Mouse (Mus musculus): ENCODE measurements around the gene Slc10a7.

Gene Slc10a7

GRCm38 (mm10) chr8:78667399-78667798 lies 158.3 kb downstream of the Slc10a7 start:
- DNase-seq (ENCODE audit: low read depth, low spot score): no peak

- DNase-seq (ENCODE audit: low read depth, low spot score): no peak
Observed at GRCm38 (mm10) chr8:78668206-78668605, 159.1 kb downstream of the Slc10a7 start.

- DNase-seq (ENCODE audit: low read depth, low spot score): no peak
Observed at GRCm38 (mm10) chr8:78670241-78670640, 161.1 kb downstream of the Slc10a7 start.

GRCm38 (mm10) chr8:78678541-78679219 lies 169.5 kb downstream of the Slc10a7 start:
- no peak for DNase-seq (ENCODE audit: low read depth, low spot score)

- peak; percentile 36 for DNase-seq (ENCODE audit: low read depth, low spot score)
Observed at GRCm38 (mm10) chr8:78690795-78691194, 181.6 kb downstream of the Slc10a7 start.

GRCm38 (mm10) chr8:78698331-78698741 lies 189.2 kb downstream of the Slc10a7 start:
- DNase-seq (ENCODE audit: low read depth, low spot score): peak; percentile 80

GRCm38 (mm10) chr8:78703068-78703820 lies 194.1 kb downstream of the Slc10a7 start:
- no peak for DNase-seq (ENCODE audit: low read depth, low spot score)

GRCm38 (mm10) chr8:78705980-78706379 lies 196.8 kb downstream of the Slc10a7 start:
- DNase-seq (ENCODE audit: low read depth, low spot score): no peak

GRCm38 (mm10) chr8:78709948-78710644 lies 200.9 kb downstream of the Slc10a7 start:
- DNase-seq (ENCODE audit: low read depth, low spot score): no peak

- no peak for DNase-seq (ENCODE audit: low read depth, low spot score)
Observed at GRCm38 (mm10) chr8:78710961-78711360, 201.8 kb downstream of the Slc10a7 start.

GRCm38 (mm10) chr8:78714880-78715279 lies 205.7 kb downstream of the Slc10a7 start:
- DNase-seq (ENCODE audit: low read depth, low spot score): peak; percentile 35

GRCm38 (mm10) chr8:78716546-78716945 lies 207.4 kb downstream of the Slc10a7 start:
- no peak for DNase-seq (ENCODE audit: low read depth, low spot score)

GRCm38 (mm10) chr8:78717191-78717590 lies 208.0 kb downstream of the Slc10a7 start:
- DNase-seq (ENCODE audit: low read depth, low spot score): peak; percentile 20

GRCm38 (mm10) chr8:78719279-78720040 lies 210.3 kb downstream of the Slc10a7 start:
- DNase-seq (ENCODE audit: low read depth, low spot score): no peak

GRCm38 (mm10) chr8:78720041-78720414 lies 210.9 kb downstream of the Slc10a7 start:
- no peak for DNase-seq (ENCODE audit: low read depth, low spot score)

- DNase-seq (ENCODE audit: low read depth, low spot score): peak; percentile 78
Observed at GRCm38 (mm10) chr8:78721576-78721975, 212.4 kb downstream of the Slc10a7 start.

GRCm38 (mm10) chr8:78722201-78722600 lies 213.1 kb downstream of the Slc10a7 start:
- DNase-seq (ENCODE audit: low read depth, low spot score): no peak

GRCm38 (mm10) chr8:78724832-78725231 lies 215.7 kb downstream of the Slc10a7 start:
- DNase-seq (ENCODE audit: low read depth, low spot score): no peak

- DNase-seq (ENCODE audit: low read depth, low spot score): no peak
Observed at GRCm38 (mm10) chr8:78728240-78728639, 219.1 kb downstream of the Slc10a7 start.

GRCm38 (mm10) chr8:78732410-78732809 lies 223.3 kb downstream of the Slc10a7 start:
- peak; percentile 25 for DNase-seq (ENCODE audit: low read depth, low spot score)

- DNase-seq (ENCODE audit: low read depth, low spot score): no peak
Observed at GRCm38 (mm10) chr8:78732995-78733512, 223.9 kb downstream of the Slc10a7 start.

All from brain, adult 2 months (tissue).